Mouse (Mus musculus) G1E-ER4 (cell line): ENCODE results near the gene Irak2. TPM values are rescaled to one million over a fixed set of nuclear protein-coding genes. Genes with fewer than 3 reads are reported as not detected.

Source experiments
- GATA1 ChIP-seq: IDR thresholded peaks from one replicate; pipeline ENCODE4 v1.8.0; 2012; ENCODE audit warnings: low read length, inconsistent platforms
- polyA plus RNA-seq: library from polyadenylated mRNA; stranded (reverse); fragments of >175 nt; gene quantifications from 2 replicates; pipeline ENCODE4 v1.2.3, GENCODE M21; 2012

The Irak2 gene
- polyA plus RNA-seq, 1 experiment = 14.3 TPM

DNA sequence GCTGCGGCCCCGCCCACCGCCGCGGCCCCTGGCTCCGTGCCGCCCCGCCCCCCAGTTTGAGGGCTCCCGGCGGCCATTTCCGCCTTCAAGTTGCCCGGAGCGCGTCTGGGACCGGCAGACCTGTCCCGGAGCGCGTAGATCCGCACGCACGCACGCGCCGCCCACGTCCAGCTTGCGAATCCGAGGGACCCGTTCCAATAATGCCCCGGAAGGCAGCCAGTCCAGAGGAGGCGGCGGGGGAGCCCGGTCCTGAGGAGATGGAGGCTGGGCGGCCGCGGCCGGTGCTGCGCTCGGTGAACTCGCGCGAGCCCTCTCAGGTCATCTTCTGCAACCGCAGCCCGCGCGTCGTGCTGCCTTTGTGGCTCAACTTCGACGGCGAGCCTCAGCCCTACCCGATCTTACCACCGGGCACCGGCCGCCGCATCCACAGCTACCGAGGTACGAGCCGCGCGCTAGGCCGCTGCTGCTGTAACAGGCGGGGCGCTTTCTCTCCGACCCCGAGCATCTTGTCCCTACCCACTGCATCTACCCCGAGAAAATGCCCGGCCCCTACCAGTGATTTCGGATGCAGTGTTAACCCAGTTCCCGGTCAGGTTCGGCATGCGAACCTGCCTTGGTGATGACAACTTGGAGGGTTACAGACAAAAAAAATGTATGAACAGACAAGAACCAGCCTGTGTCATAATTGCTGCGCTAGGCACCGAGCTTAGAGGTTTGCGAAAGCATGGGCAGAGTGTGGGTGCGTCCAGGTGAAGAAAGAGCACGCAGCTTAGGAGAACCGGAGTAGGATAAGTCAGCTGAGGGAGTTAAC lies 14.1 kb upstream of the Irak2 start, which contains the start of gene Vhl:
Vhl (plus strand) TSS at position 19 of the 811 bp plus-strand sequence.
- TF ChIP-seq GATA1 = no peak

DNA sequence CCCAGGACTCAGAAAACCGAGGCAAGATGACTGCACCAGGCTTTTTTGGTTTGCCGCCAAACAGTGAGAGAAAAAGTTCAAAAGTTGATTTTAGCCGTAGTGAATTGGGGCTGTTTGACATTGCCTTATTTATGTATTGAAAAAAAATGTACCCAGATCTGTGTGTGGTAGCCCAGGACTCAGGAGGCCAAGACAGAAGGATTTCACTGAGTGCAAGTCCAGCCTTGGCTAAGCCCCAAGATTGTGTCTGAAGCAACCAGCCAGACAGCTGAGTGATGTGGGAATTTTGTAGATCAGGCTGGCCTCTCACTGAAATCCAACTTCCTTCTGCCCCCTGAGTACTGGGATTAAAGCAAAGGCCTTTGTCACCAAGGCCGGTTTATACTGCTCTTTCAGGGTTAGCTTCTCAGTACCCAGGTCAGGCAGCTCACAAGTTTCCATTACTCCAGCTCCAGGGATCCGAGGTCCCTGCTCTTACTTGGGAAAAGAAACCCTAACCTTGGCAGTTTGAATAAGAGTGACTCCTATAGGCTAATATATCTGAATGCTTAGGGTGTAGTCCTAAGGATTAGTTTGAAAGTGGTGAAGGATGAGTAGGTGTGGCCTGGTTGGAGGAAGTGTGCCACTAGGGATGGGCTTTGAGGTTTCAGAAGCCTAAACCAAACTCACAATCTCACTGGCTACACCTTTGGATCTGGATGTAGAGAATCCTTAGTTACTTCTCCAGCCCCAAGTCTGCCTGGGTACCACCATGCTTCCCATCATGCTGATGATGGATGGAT lies 13.1 kb upstream of the Irak2 start:
- no peak for TF ChIP-seq GATA1

DNA sequence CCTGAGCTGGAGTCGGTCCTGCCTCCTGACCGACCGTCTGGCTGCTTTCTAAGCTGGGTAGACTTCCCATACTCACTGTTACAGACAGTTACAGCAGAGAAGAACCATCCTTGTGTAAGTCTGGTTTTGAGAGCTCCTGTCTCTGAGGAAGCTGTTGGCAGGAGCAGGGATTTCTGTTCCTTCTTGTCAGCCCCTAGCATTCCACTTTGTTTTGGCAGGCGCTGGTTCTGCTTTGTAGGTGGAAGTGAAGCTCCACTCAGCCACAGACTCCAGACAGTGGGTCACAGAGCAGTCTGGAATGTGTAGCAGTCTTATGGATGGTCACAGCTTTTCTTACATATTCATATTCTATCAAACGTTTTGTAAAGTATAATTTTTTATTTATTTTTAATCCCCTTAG lies 7.9 kb upstream of the Irak2 start:
- no peak for TF ChIP-seq GATA1

DNA sequence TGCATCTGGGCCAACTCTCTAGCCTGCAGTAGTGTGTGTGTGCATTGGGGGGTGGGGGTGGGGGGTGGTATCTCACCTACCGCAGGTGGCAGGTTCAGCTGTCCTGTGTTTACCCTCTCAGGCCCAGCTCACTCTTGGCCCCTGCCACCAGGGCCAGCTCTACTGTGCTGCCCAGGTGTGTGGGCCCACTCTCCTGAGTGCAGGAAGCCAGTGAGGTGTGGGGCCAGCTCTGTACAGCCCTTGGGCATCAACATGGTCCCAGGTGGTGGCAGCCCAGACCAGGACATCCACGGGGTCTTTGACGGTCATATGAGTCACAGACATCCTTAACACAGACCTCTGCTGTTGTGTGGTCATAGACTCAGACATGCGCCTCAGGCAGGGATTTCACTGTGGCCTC lies 5.4 kb upstream of the Irak2 start:
- TF ChIP-seq GATA1 = no peak

DNA sequence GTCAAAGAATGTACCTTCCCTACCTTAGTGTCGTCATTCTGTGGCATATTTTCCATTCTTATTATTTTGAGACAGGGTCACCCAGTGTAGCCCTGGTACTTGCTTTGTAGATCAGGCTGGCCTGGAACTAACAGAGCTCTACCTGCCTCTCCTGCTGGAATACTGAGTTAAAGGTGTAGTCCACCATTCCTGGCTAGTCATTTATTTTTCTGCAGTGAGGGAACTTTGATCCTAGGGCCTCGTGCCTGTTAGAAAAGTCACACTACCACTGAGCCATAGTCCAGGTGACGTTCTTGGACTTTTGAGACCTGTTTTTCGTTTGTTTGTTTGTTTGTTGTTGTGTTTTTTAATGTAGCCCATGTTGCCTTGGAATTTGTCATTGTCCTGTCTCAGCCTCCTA lies 934 bp downstream of the Irak2 start:
- TF ChIP-seq GATA1 = no peak

DNA sequence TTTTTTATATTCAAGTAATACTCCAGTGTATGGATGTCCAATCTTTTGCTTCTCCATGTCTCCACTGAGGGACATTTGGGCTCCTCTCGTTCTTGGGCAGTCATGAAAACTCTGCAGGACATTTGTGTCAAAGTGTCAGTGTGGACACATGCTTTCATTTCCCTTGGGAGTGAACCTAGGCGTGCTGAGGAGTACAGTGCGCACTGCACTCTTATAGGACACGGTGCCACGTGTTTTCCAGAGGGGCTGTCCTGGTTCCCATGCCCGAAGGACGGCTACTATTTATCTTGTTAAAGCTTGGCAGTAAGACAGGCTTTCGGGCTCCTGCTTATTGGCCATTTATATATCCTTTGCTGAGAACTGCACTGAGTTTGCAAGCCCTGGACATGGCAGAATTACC lies 4.3 kb downstream of the Irak2 start:
- TF ChIP-seq GATA1 = no peak

DNA sequence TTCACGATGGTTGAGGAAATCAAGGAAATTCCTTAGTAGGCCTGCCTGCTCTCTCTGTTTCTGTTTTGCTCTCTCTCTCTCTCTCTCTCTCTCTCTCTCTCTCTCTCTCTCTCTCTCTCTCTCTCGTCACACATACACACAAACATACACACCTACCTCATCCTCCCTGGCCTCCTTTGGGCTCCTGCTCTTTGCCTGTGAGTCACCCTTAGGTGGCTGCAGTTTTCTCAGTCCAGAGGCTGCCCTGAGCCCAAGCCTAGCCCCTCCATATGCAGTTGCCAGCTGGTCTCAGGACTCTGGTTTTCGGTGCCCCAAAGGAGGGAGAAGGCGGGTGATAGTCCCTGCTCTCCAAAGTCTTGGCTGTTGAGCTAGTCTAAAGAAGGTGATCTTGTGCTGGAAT lies 4.8 kb downstream of the Irak2 start:
- no peak for TF ChIP-seq GATA1

DNA sequence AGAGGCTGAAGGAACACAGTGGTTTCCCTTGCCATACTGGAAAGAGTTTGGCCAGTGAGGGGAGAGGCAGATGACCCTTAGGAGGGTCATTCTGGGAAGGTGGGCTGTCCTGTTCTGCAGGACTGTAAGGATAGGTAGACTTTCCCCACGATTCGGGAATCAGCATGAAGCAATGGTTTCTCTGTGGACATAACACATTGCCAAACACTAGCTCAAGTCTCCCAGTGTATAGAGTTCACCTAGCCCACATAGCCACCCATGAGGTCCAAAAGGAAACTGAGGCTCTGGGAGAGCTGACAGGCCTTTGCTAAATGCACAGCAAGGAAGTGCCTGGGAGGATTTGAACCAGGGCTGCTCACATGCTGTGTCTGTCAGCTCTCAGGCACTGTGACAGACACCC lies 5.7 kb downstream of the Irak2 start:
- TF ChIP-seq GATA1 = no peak

DNA sequence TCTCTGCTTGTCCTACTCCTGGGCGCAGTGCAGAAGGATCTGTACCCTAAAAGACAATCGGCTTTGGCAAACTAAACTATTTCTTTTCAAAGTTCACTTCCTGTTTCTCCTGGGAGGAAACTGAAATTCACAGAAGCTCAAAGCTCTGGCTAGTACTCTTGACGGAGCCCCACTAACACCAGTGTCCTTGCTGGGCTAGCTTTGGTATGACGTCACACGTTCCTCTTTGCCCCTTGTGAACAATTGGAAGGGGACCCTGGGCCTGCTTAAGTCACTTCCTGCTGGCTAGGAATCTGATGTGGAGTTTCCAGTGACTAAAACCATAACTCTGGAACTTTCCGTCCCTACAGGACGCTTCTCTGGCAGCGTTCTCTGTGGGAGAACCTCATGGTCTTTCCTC lies 6.5 kb downstream of the Irak2 start:
- TF ChIP-seq GATA1 = no peak

DNA sequence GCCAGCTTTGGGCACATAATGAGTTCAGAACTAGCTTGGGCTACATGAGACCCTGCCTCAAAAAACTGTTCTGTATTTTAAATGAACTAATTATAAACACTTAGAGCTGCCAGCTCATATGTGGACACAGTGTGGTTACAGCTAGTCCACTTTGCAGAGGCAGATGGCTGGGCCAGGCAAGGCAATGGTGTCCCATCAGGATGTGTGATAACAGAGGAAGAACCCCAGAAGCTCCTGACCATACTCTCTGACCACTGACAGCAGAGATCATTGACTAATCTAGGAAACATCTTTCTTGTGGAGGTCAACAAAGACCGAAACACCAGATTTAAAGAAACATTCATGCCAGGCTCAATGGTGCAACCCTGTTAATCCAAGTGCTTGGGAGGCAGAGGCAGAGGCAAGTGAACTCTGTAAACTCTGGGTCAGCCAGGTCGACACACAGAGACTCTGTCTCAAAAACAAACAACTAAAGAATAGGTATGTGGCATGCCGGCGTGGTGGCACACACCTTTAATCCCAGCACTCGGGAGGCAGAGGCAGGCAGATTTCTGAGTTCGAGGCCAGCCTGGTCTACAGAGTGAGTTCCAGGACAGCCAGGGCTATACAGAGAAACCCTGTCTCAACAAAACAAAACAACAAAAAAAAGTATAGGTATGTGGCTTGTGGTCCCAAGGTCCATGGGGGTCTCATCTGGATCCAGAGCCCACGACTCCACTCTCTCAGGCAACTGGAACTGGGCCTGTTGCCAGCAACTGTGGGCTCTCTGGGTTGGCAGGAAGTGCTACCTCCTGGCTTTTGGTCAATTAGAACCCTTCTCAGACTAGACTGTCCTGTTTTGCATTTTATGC lies 11.3 kb downstream of the Irak2 start:
- TF ChIP-seq GATA1 = no peak

DNA sequence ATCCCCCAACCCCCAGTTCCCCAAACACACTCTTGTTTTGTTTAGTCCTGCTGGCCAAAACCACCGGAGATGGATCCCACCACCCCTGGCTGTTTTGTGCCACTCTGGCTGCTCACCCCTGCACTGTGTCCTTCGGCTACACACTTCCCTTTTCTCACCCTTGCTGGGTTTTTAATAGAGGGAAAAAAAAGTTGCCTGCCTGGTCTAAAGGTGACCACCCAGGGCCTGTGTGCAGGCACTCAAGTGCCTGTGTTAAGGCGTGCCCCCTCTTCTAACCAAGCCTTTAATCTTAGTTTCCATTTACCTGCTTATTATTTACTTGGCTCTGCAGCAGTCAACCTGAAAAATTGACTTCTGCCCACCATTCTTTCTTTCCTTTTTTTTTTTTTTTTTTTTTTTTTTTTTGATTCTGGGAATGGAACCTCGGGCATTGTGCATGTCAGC lies 12.0 kb downstream of the Irak2 start:
- no peak for TF ChIP-seq GATA1

DNA sequence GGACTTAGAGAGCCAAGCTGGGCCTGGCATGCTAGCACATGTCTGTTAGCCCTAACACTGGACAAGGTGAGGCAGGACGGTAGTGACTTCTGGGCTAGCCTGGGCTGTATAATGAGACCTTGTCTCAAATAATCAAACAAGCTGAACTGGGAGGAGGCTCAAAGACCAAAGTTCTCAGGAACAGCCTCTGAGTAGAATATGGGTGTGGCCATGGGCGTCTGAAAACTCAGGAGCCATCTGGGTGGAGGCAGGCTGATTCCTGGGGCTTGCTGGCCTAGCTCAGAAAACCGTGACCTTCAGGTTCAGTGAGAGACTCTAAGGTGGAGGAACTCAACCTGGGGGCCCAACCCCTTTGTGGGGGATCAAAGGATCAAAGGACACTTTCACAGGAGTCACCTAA lies 13.4 kb downstream of the Irak2 start:
- no peak for TF ChIP-seq GATA1

DNA sequence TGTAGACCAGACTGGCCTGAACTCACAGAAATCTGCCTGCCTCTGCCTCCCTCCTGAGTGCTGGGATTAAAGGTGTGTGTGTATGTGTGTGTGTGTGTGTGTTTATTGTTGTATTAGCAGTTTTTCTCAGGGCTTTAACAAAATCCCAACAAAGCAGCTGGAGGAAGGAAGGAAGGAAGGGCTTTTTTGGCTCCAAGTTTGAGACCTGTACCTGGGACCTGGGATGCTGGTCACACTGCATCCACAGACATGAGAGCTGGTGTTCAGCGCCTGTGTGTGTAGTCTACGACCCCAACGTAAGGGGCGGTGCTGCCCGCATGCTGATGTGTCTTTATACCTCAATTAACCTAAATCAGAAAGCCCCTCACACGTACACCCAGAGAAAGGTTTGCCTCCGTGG lies 15.3 kb downstream of the Irak2 start:
- no peak for TF ChIP-seq GATA1

DNA sequence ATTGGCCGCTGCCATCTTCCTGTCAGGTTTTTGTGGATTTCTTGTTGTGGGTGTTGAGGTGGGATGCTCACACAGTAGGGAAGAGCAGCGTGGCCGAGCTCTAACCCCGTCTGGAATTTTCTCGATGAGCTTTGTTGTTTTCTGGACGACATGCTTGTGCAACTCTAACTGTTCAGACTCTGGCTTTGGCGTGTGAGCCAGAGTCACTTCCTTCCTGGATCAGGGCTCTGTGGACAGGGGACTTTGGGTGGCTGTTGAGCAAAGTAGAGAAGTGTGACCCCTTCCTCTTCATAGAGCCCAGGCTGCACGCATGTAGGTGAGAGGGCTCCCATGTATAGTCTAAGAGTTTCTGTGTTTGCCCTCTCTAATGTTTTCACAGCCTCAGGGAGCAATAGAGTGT lies 15.8 kb downstream of the Irak2 start:
- no peak for TF ChIP-seq GATA1

DNA sequence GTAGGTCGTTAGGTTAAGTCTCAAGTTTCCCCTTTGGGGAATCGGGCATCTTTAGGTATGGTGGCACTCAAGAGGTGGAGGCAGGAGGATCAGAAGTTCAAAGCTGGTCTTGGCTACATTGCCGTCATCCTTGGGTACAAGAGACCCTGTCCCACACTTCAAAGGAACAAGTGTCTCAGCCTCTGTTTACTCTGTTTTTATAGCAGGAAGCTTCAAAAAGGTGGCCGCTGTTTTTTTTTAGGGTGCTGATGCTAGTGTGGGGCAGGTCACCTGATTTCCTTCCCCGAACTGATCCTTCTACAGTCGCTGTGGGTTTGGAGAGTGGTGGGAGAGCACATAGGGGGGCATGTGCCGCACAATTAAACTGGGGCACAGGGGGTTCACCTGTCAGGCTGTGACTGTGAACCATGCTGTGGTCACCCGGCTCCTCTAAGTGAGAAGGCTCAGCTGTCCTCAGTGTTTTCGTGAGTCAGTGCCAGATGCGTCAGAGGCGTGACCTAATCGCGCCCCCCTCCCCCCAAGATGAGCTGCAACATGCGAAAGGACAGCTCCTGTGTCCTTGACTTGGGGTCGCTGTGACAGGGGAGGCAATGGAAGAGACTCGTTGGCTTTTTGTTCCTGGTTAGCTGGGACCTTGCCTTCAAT lies 16.6 kb downstream of the Irak2 start:
- no peak for TF ChIP-seq GATA1

DNA sequence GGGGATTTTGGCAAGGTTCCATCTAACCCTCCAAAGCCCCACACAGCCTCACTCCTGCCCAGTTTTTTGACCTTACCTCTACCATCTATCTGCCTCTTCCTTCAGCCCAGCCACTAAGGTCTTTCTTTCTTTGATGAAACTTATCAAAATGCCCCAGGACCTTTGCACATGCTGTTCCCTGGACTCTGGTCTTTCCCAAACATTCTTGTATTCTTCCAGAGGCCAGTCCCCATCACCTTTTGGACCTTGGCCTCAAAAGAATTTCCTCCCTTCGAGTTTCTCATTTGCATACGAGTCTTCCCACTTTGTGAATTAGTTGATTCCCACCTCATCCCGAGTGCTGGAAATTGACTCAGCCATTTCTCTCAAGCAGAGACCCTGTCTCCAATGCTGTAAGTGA lies 17.2 kb downstream of the Irak2 start:
- no peak for TF ChIP-seq GATA1
